Mouse (Mus musculus) liver, adult 2 months (tissue): ENCODE data around the gene Zbtb34. TPM values are rescaled to one million over a fixed set of nuclear protein-coding genes. Genes with fewer than 3 reads are reported as not detected.

Experiments used
- DNase-seq: peaks from one replicate; pipeline ENCODE4 v3.0.0-alpha.2; 2011; ENCODE audit warnings: low read depth, low spot score; ENCODE audit errors: extremely low read depth
- H3K27ac ChIP-seq: fragments of 200-500 bp; replicated peaks from 2 replicates; pipeline ENCODE4 v1.5.1; 2012; ENCODE audit warnings: low read depth, mild to moderate bottlenecking, control low read depth, inconsistent platforms, low read length; ENCODE audit not compliant: insufficient read depth
- H3K27me3 ChIP-seq: fragments of 200-500 bp; 2 replicates; pipeline ENCODE4 v1.6.1; 2012; ENCODE audit warnings: mild to moderate bottlenecking, moderate library complexity, low read length, inconsistent platforms; ENCODE audit not compliant: control insufficient read depth, insufficient read depth
- H3K36me3 ChIP-seq: fragments of 200-500 bp; 2 replicates; pipeline ENCODE4 v1.6.1; 2012; ENCODE audit warnings: low read length, inconsistent platforms; ENCODE audit not compliant: control insufficient read depth, insufficient read depth
- H3K4me1 ChIP-seq: fragments of 200-500 bp; 2 replicates; pipeline ENCODE4 v1.6.1; 2011; ENCODE audit warnings: low read length; ENCODE audit not compliant: control insufficient read depth, insufficient read depth
- H3K4me3 ChIP-seq: fragments of 200-500 bp; 2 replicates; pipeline ENCODE4 v1.5.1; 2011; ENCODE audit warnings: low read depth, mild to moderate bottlenecking, control low read depth, low read length, moderate library complexity; ENCODE audit not compliant: insufficient read depth
- H3K79me2 ChIP-seq: fragments of 200-500 bp; 2 replicates; pipeline ENCODE4 v1.6.1; 2012; ENCODE audit warnings: inconsistent platforms, mild to moderate bottlenecking, low read length, moderate library complexity; ENCODE audit not compliant: control insufficient read depth, insufficient read depth
- H3K9ac ChIP-seq: fragments of 200-500 bp; 2 replicates; pipeline ENCODE4 v1.6.1; 2012; ENCODE audit warnings: low read depth, mild to moderate bottlenecking, control low read depth, inconsistent platforms, low read length
- CTCF ChIP-seq: fragments of 200-500 bp; IDR thresholded peaks from 2 replicates; pipeline ENCODE4 v1.5.1; 2011; ENCODE audit warnings: low read depth, low read length, control low read depth
- POLR2A ChIP-seq: fragments of 200-500 bp; IDR thresholded peaks from 2 replicates; pipeline ENCODE4 v1.6.1; 2011; ENCODE audit warnings: low read length, control low read depth; ENCODE audit not compliant: insufficient read depth; ENCODE audit errors: extremely low read depth
- WGBS: fragments of 180-500 bp; shearing (Covaris S2); methylation state at CpG from one replicate; pipeline ENCODE4 v1.1.7; 2018; 5-methylcytosine and 5-hydroxymethylcytosine counted together
- polyA plus RNA-seq: library from polyadenylated mRNA; depleted of rRNA; stranded (reverse); fragments of >200 nt; gene quantifications from 2 replicates; pipeline ENCODE4 v1.2.3, GENCODE M21; 2012
- total RNA-seq: library from RNA; depleted of rRNA; stranded (reverse); fragments of >200 nt; gene quantifications from 2 replicates; pipeline ENCODE4 v1.2.3, GENCODE M21; 2014

Gene Zbtb34
- total and polyA plus RNA-seq, 2 experiments, result 1.9 to 2.5 TPM

GRCm38 (mm10) chr2:33370276-33370776, 60.8 kb downstream of the Zbtb34 start:
- no peak for DNase-seq
- Histone ChIP-seq H3K4me1 (peaks cover 17% of the 10 kb centered on the region), H3K27me3 (no peaks in the 10 kb centered on the region), H3K4me3 (peak overlapping the region; percentile 98), H3K27ac (no peak overlapping the region), H3K9ac (peak overlapping the region; percentile 79), H3K79me2 (peaks cover 3% of the 10 kb centered on the region; the same call in 1 of the 2 replicates), H3K36me3 (no peaks in the 10 kb centered on the region)
- TF ChIP-seq CTCF, result no peak
- no peak for TF ChIP-seq POLR2A
- 17% methylated on average over 15 of the region's 15 CpGs for WGBS

- DNase-seq, result peak; percentile 17
- H3K27ac ChIP-seq, result no peak overlapping the region
- H3K79me2 ChIP-seq, result peaks cover 3% of the 10 kb centered on the region; the same call in 1 of the 2 replicates
- no peak overlapping the region for H3K9ac ChIP-seq
- no peaks in the 10 kb centered on the region for H3K36me3 ChIP-seq
- H3K4me1 ChIP-seq, result peaks cover 25% of the 10 kb centered on the region
- H3K4me3 ChIP-seq, result no peak overlapping the region
- H3K27me3 ChIP-seq, result no peaks in the 10 kb centered on the region
- TF ChIP-seq POLR2A (no peak), CTCF (no peak)
- WGBS, result 70% methylated on average over 3 of the region's 3 CpGs
Observed at GRCm38 (mm10) chr2:33369453-33369852, 61.7 kb downstream of the Zbtb34 start.

GRCm38 (mm10) chr2:33368486-33368885, 62.6 kb downstream of the Zbtb34 start:
- TF ChIP-seq CTCF (no peak), POLR2A (no peak)
- no peaks in the 10 kb centered on the region for H3K27me3 ChIP-seq
- H3K36me3 ChIP-seq, result no peaks in the 10 kb centered on the region
- no peak overlapping the region for H3K9ac ChIP-seq
- no peak for DNase-seq
- WGBS, result 94% methylated on average over 1 of the region's 1 CpGs
- H3K4me3 ChIP-seq, result no peak overlapping the region
- H3K4me1 ChIP-seq, result peaks cover 32% of the 10 kb centered on the region
- H3K27ac ChIP-seq, result 0 out of 2 replicates have a peak overlapping the region, but pooled peaks have one; percentile 42
- H3K79me2 ChIP-seq, result peaks cover 3% of the 10 kb centered on the region; the same call in 1 of the 2 replicates

GRCm38 (mm10) chr2:33365703-33366471, 65.2 kb downstream of the Zbtb34 start:
- WGBS, result 25% methylated on average over 9 of the region's 9 CpGs
- H3K4me3 ChIP-seq, result no peak overlapping the region
- DNase-seq, result peak; percentile 94
- H3K9ac ChIP-seq, result no peak overlapping the region
- H3K27me3 ChIP-seq, result no peaks in the 10 kb centered on the region
- H3K27ac ChIP-seq, result peak overlapping the region; percentile 57
- no peaks in the 10 kb centered on the region for H3K36me3 ChIP-seq
- H3K4me1 ChIP-seq, result peaks cover 44% of the 10 kb centered on the region
- peaks cover 3% of the 10 kb centered on the region; the same call in 1 of the 2 replicates for H3K79me2 ChIP-seq
- TF ChIP-seq POLR2A, result no peak
- no peak for TF ChIP-seq CTCF

GRCm38 (mm10) chr2:33364656-33365055, 66.5 kb downstream of the Zbtb34 start:
- H3K27me3 ChIP-seq, result no peaks in the 10 kb centered on the region
- peaks cover 4% of the 10 kb centered on the region; the same call in 1 of the 2 replicates for H3K79me2 ChIP-seq
- no peak overlapping the region for H3K9ac ChIP-seq
- peaks cover 46% of the 10 kb centered on the region for H3K4me1 ChIP-seq
- TF ChIP-seq POLR2A, result no peak
- no peak overlapping the region; the same call in none of the 2 replicates for H3K27ac ChIP-seq
- WGBS, result 92% methylated on average over 4 of the region's 4 CpGs
- H3K4me3 ChIP-seq, result no peak overlapping the region
- no peaks in the 10 kb centered on the region for H3K36me3 ChIP-seq
- DNase-seq, result peak; percentile 26

- H3K27me3 ChIP-seq, result no peaks in the 10 kb centered on the region
- DNase-seq, result peak; percentile 92
- H3K4me3 ChIP-seq, result no peak overlapping the region
- TF ChIP-seq CTCF, result no peak
- no peak for TF ChIP-seq POLR2A
- no peaks in the 10 kb centered on the region for H3K36me3 ChIP-seq
- WGBS, result 39% methylated on average over 4 of the region's 4 CpGs
- peaks cover 46% of the 10 kb centered on the region for H3K4me1 ChIP-seq
- peak overlapping the region; percentile 51 for H3K27ac ChIP-seq
- H3K79me2 ChIP-seq, result peaks cover 8% of the 10 kb centered on the region; the same call in 1 of the 2 replicates
- no peak overlapping the region for H3K9ac ChIP-seq
Observed at GRCm38 (mm10) chr2:33363890-33364289, 67.2 kb downstream of the Zbtb34 start.
